Mouse (Mus musculus) gastrocnemius, postnatal 14 days (tissue): ENCODE results near the gene Tmub1. TPM values are rescaled to one million over a fixed set of nuclear protein-coding genes. Genes with fewer than 3 reads are reported as not detected.

Experiments used
- DNase-seq: peaks from one replicate; pipeline ENCODE4 v3.0.0; 2021; ENCODE audit warnings: mixed read lengths
- intact Hi-C: fragments of 180-260 bp; cut with DNase I; formaldehyde crosslinking; loops from one replicate; pipeline ENCODE4 v1.15.1; 2025; ENCODE audit warnings: low total_unique reads
- total RNA-seq, 2 experiments: library from RNA; stranded (reverse); gene quantifications; 2 replicates each; pipeline ENCODE4 v1.2.3; 2021

The Tmub1 gene
- total RNA-seq, 2 experiments from 2014 or later: 11.4 to 13.7 TPM

DNA sequence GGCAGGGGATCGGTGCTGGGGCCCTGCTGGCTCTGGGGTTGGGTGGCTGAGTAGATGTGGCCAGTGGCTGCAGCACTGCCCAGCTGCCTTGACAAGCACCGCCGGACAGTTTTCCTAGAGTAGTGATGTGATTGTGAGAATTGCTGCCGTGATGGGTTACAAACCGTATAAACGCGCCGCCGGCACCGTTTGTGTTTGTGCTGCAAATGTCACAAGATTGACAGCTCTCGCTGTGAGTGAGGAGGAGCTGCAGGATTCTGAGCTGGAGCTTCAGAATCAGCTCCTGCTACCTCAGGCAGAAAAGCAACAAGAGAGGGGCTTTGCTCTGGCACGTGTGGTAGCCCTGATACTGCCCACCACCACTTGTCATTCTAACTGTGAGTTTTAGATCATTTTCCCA lies 19.1 kb upstream of the Tmub1 start:
- no peak for DNase-seq
- intact Hi-C loops: no loop called here

DNA sequence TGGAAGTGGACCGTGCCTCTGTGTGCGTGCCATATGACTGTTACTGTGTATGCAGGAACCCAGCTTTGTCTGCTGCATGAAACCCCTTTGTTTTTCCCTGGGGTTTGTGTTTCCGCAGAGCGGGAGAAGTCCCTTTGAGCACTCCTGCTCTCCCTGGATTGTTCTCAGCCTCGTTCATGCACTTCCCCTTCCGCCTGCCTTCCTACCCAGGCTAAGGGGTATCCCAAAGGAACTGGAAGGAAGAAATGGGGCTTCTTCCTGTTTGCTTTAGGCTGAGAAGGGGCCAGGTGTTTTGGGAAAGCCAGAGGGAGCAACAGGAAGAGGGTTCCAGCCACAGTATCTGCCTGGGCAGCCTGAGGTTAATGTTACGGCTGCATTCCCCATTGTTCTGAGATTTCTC lies 8.0 kb upstream of the Tmub1 start:
- intact Hi-C loops: no loop called here
- DNase-seq: no peak

DNA sequence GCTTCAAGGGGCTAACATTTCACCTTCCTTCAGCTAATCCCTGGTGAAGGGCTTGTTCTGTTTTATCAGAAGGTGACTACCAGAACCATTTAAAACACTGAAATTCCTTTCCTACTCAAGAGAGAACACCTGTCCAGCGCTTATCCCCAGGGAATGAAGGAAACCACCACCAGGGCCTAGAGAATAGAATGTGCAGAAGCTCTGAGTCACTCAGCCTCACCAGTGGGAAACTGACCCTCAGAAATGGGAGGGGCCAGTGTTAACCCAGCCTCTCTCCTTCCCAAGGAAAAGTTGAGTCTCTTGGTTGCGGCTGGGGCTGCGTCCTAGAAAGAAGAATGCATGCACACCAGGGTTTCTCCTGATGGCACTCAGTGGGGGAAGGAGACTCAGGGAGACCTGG lies 7.4 kb upstream of the Tmub1 start:
- no peak for DNase-seq
- intact Hi-C loops: no loop called here

DNA sequence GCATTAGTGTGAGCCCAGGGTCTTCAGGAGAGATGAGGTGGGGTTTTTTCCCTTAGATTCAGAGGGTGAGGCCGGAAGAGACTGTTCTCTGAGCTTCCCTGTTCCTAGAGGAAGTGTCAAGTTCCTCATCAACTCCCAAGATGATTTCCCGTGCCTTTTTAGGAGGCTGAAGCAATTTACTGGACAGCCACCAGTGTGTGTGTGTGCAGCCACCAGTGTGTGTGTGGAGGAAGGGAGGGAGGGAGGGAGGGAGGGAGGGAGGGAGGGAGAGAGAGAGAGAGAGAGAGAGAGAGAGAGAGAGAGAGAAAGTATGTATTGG lies 6.3 kb upstream of the Tmub1 start:
- DNase-seq: no peak
- intact Hi-C loops: no loop called here

DNA sequence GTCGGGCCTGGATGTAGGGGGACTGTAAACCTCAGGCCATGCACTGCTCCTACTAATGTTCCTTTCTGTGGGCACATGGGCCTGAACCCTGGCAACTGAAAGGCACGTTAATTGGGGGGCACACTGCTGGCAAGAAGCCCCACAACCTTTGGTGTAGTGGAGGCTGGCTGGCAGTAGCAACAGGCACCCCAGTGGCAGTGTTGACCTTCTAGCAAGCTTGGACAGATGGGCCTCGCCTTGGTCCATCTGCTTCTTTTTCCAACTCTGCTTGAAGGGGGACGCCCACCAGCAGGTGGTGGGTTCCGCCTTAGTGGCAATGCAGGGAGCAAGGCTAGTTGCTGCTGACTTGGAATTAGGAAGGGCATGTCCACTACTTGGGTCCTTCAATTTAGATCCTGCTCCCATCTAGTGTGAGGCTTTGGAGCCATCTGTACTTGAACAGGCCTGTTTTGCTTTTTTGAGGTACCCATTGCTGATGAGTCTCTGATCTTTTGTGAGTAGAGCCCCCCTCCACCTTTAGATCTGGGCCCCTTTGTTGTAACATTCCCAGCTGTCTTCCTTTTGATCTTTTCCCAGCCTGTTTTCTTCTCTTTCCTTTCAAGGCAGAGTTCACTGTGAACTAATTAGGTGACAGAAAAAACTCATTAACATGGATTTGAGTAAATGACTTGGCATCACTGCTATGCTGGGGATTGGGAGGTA lies 5.8 kb upstream of the Tmub1 start:
- DNase-seq: no peak
- intact Hi-C loops: no loop called here

DNA sequence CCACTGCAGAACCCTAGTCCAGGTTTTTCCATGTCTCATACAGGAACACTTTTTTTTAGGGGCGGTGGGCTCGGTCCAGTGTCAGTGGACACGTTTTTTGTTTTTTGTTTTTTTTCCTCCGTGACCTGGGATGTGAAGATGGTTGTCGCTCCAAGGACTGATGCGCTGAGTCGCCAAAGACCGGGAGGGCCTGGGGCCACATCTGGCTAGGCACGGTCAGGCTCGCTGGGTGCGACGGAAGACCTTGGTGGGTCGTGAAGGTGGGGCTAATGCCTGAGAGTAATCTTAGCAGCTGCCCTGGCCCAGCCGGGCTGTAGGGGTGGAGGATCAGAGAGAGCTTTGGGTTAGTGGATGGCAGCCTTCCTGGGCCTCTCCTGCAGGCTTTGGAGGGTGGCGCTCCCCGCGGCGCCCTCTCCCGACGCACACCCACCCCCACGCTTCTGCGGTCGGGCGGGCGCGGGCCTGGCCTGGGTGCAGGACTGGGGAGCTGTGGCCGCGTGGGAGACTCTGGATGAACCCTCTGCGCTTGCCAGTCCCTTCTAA lies 5.1 kb upstream of the Tmub1 start:
- intact Hi-C loops: no loop called here
- peak; percentile 47 for DNase-seq

DNA sequence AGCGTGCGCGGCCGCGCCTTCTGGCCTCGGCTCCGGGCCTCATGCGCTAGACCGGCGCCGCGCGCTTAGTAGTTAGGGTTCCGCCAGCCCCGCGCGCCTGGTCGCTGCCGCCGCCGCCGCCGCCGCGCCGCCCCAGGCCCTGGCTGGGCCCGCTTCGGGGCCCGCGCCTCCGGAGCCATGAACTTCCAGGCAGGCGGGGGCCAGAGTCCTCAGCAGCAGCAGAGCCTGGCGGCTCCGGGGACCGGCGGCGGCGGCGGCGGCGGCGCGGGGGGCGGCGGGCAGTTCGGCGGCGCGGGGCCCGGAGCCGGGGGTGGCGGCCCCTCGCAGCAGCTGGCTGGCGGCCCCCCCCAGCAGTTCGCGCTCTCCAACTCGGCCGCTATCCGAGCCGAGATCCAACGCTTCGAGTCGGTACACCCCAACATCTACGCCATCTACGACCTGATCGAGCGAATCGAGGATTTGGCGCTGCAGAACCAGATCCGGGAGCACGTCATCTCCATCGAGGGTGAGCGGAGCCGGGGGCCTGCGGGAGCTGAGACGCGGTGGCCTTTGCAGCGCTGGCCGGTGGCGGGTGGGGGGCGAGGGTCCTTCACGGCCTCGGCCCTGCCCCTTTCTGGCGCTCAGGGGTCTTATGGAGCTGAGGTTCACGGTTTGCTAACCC lies 4.5 kb upstream of the Tmub1 start, which contains the start of gene Agap3:
Gene Agap3 (plus strand): TSS at position 148 of the 661 bp plus-strand sequence.
- intact Hi-C loops: no loop called here
- DNase-seq: peak; percentile 46

DNA sequence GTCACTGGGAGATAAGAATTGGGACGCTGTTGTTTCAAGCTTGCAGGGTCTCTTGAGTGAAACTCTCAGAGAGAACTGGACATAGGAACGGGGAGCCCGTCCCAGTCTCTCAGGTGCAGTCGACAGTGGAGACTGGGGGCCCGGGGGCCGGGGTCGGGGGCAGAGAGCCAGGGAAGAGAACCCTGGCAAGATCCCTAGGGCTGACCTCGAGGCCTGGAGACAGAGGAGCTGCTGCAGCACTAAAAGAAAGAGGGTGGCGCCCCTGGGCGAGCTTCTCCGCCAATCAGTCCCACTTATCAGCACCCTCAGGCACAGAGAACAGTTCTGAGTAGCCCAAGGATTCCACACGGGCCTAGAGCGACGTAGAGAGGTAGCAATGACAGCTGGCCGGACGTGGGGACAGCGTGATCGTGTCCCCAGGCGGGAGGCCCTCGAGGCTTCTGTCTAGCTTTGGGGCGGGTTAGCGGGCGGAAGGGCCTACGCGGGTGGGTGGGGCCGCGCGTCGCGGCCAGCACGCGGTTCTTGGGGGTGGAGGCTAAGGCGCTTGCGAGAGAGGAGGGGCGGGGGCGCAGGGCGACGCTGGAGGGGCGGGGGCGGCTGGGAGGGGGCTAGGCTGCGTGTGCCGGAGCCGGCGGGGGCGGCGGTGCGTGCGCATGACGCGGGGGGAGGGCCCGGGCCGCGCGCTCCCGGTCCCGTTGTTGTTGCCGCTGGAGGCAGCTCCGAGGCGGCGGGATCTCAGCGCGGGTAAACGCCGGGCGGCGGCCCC lies 3.8 kb upstream of the Tmub1 start:
- peak; percentile 91 for DNase-seq
- intact Hi-C loops: no loop called here

DNA sequence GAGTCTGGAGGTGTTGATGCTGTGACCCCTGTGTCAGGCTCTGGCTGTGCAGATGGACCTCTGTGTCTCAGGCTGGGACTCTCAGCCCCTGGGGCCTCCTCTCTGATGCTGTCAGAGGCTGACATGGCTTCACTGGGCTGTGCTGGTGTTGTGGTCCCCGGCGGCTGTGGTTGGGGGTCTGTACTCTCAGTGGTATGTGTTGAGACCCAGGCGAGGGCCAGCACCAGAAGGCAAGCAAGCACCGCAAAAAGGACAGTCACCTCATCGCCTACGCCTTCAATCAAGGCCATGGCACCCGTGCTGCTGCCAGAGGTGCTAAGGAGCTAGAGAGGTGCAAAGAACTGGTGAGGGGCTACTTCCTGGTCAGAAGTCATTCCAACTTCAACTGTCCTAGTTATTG lies 1.0 kb downstream of the Tmub1 start:
- no peak for DNase-seq
- intact Hi-C loops: no loop called here

DNA sequence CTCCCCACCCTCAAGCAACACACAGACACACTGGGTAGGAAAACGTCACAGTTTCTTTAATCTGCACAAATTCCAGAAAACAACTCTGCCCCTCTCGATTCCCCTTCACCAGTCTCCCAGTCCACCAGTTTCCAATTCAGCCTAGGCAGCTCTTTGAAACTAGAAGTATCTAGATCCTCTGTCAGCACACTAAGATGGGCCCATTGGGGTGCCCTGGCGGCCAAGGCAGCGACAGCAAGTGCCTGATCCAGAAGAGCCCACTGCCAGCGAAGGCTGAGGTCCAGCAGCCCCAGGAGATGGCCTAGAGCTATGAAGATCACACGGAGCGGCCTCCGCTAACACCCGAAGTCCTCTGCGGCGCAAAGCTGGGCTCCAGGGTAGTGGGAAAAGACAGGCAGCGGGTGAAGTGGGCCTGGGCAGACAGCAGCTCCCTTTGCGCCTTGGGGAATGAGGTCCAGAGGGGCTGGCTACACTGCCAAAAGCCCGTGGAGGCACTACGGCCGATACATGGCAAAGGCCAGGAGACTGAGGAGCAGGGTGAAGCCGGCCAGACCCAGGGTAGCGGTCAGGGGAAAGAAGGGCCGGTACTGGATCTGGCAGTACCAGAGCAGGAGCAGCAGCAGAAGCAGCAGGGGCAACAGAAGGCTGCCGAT lies 2.1 kb downstream of the Tmub1 start:
- DNase-seq: no peak
- intact Hi-C loops: no loop called here

DNA sequence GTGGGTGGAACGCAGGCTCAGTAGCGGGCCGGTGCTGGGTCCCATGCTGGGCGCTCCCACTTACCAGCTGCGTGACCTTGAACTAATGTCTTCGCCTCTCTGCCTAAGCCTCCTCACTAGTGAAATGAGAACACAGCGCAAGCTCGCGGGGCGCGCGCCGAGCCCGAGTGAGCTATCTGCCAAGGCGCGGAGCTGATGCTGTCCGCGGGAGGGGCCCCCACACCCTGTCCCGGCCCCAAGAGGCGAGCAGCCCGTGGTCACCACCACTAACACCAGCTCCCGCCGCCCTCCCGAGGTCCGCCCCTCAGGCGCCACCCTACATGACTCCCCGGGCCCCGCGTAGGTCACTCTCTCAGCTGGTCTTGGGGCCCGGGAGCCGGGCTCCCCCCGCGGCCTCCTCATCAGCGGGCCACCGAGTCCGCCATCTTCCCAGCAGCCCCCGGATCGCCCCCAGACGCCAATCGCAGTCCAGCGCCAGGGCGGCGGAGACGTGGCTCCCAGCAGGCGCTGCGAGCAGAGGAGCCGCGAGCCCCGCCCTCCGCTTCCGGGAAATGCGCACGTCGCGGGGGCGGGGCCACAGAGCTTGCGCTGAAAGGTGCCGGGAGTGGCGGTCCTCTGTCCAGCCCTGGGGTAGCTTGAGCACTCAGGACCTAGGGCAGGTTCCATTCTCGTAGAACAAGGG lies 2.8 kb downstream of the Tmub1 start, which contains the start of gene Fastk:
Gene Fastk (minus strand): TSS at position 542 of the 682 bp plus-strand sequence.
- intact Hi-C loops: no loop called here
- DNase-seq: peak; percentile 96

DNA sequence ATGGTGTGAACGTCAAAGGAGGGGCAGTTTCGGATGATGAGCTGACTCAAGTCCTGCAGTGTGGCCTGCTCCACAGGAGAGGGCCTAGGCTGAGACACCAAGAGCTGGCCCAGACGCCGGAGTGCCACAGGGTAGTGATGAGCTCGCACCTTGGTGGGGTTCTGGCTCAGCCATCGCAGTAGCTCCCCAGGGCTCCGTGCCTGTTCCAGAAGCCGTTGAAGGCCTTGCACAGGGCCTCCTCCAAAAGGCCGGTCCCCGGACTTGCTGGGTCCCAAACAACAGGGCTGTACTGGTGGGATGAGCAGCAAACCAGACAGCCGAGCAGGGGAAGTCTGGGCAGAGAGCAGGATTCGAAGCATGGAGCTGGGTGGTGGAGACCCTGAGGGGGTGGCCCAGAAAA lies 3.7 kb downstream of the Tmub1 start:
- DNase-seq: no peak
- intact Hi-C loops: no loop called here

DNA sequence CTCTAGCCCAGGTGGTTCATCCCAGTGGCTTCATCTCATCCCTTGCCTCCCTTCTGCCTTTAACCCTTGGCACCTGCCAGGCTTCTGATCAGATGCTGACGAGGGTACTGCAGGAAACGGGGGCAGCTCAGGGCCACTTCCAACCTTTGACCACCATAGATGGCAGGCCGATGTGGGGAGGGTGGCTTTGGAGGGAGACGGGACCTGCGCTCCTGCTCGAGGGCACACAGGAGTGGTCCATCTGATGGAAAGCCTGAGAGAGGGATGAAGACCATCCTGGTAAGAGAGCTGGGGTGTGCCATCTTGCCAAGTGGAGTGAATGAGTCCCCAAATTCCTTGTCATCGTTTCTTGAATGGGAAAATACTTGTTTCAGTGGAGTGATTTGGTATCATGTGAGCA lies 4.5 kb downstream of the Tmub1 start:
- no peak for DNase-seq
- intact Hi-C loops: no loop called here

DNA sequence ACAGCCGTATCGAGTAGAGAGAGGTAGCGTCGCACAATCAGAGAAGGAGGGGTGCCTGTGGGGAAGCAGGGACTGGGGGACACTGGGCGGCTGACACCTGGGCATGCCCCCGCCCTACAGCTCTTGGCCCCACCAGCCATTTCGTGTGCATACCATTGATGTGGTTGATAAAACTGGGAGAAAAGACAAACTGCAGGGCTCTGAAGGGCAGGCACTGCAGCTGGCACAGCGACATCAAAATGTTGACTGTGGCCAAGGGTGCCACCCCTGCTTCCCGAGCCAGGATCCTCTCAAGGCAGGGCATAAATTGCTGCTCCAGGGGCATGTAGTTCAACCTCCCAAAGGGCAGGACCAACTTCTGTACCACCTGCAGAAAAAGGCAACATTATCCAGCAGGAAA lies 5.6 kb downstream of the Tmub1 start:
- intact Hi-C loops: no loop called here
- DNase-seq: no peak

DNA sequence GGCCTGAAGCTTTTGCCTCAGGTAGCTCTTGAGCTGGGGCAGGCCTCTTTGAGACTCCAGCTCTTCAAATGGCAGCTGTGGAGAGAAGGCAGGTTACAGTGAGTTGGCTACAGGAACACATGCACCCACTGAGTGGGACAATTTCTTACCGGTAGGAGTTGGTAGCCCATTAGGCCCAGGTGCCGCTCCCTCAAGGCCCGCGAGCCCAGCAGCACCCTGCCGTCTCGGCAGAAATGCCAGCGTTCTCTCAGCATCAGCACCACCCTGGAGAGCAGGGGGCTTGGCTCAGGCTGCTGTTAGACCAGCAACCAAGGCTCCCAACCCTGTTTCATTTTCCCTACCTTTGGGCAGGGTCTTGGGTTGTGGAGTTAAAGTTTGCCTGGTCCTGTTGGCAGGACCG lies 6.5 kb downstream of the Tmub1 start:
- no peak for DNase-seq
- intact Hi-C loops: no loop called here

DNA sequence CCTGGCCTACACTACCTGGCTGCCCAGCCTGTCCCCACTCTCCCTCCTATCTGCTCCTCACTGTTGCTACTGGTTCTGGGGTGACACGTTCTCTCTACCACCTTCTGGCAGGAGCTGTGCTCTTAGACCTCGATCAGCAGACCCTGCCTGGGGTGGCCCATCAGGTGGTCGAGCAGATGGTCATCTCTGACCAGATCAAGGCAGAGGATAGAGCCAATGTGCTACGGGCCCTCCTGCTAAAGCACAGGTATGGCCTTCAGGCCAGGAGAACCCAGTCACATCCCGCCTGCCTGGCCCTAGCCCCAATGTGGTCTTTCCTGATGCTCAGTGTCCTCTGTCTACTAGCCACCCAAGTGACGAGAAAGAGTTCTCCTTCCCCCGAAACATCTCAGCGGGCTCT lies 13.7 kb downstream of the Tmub1 start:
- no peak for DNase-seq
- intact Hi-C loops: no loop called here

DNA sequence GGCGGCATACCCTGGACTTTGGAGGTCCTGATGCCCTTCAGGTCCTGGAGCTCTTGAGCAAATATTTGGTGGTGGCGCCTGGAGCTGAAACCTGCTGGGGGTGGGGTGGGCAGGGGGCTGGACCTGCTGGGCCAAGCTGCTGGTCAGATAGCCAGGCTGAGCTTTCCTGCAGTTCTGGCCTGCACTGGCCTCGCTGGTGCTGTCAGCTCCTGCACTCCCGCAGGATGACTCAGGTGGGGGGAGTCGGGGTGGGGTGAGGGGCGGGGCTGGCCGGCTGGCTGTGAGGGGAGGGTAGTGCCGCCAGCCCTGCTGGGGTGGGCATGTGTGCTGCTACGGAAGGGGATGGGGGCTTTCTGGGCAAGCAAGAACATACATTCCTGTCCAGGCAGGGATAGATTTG lies 19.1 kb downstream of the Tmub1 start:
- intact Hi-C loops: no loop called here
- no peak for DNase-seq

DNA sequence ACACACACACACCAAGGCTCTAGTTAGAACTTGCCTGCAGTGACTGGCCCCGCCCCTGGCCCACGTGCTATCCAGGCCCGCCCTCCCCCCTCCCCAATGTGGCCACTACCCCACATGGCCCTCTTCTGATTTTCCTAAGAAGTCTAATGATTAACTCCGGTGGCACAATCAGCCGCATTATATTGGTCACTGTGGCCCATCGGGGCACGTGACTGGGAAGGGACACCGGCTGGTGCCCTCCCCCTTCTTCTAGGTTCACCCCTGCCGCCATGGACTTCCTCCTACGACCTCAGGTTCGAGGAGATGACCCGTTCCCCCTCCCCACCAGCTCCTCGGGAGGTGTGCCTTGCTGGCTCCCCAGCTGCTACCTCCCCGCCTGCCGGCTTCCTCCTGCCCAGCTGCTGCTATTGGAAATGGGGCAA lies 19.7 kb downstream of the Tmub1 start:
- intact Hi-C loops: no loop called here
- no peak for DNase-seq

DNA sequence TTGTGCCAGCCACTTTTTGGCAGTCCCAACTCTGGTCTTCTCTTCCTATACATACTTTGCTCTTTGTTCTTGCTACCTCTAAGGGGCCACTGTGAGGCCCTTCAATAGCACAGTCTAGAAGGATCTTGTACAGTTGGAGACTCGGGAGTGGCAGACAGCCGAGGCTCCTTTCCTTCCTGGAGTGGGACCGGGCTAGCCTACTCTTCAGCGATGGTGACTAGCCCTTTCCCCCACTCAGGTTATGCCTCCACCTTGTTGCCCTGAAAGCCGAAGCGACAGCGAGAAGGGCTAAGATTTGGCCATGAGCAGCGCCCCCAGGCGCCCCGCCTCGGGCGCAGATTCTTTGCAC lies 20.4 kb downstream of the Tmub1 start:
- intact Hi-C loops: no loop called here
- DNase-seq: no peak
